Comparison of ENCODE assay signal across 9 mouse cellular contexts in the genomic region with DNA sequence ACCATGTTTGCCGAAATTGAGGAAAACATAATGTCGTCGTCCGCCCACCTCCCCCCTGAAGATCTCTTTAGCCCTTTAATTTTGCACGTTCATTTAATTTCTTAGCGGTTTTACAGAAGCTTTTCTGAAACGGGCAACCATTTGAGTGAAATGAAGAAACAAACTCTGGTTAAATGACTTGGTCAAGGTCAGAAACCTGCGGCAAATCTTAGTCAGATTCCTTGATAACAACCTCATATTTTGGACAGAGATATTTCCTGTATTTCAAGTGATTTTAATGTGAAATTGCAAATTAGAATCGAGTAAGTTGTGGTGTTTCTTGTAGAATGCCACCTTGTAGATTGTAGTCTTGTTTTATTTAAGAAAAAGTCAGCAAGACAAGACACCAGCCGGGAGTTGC. TPM values are rescaled to one million over a fixed set of nuclear protein-coding genes. Genes with fewer than 3 reads are reported as not detected.
DNase-seq lines count a peak whose midpoint lies in the region; ATAC-seq and TF ChIP-seq lines count a peak whose summit lies in the region.
"Had no signal": no experiment of that assay in that cellular context is flagged by ENCODE, and none has a peak within 500 bp of the region (broad histone marks: within the 10 kb centered on the region; RNA-seq: fewer than 3 reads in every experiment).

No protein-coding gene starts in this region.

- peaks cover 11% of the 10 kb centered on the region for H3K27me3 ChIP-seq in lung, embryonic 15.5 days
- H3K27me3 ChIP-seq in limb, embryonic 12.5 days, result peaks cover 10% of the 10 kb centered on the region
- H3K27me3 ChIP-seq in small intestine, adult 2 months (ENCODE audit: control insufficient read depth, insufficient read depth, low read length), result 0 out of 2 replicates have a peak, but pooled peaks cover 7% of the 10 kb centered on the region

- H3K4me1 ChIP-seq in lung, embryonic 15.5 days, result peaks cover 14% of the 10 kb centered on the region
- peaks cover 5% of the 10 kb centered on the region for H3K4me1 ChIP-seq in embryonic fibroblast, embryonic 13.5 days (ENCODE audit: control insufficient read depth, insufficient read depth, low read length)
- H3K4me1 ChIP-seq in limb, embryonic 12.5 days (replicated peaks), result peaks cover 8% of the 10 kb centered on the region
- no peaks in the 10 kb centered on the region for H3K4me1 ChIP-seq in small intestine, adult 2 months (ENCODE audit: control insufficient read depth, insufficient read depth, insufficient read length, low read length)

- H3K4me2 ChIP-seq in lung, embryonic 15.5 days, result peak overlapping the region; percentile 66
- H3K4me2 ChIP-seq in limb, embryonic 12.5 days, result peak overlapping the region; percentile 75

- TF ChIP-seq POLR2A in embryonic fibroblast, embryonic 13.5 days (IDR thresholded peaks at IDR 0.05; ENCODE audit: low read depth, low read length), result no peak
- TF ChIP-seq POLR2A in small intestine, adult 2 months (IDR thresholded peaks at IDR 0.05; ENCODE audit: low read depth, low read length), result no peak

- WGBS in lung, embryonic 15.5 days, result 27% methylated on average over 10 of the region's 10 CpGs
- 36% methylated on average over 10 of the region's 10 CpGs for WGBS in limb, embryonic 12.5 days
- WGBS in small intestine, adult 2 months, result 15% methylated on average over 10 of the region's 10 CpGs

- no peak for ATAC-seq in lung, embryonic 15.5 days (ENCODE audit: borderline replicate concordance, extremely low read depth, low FRiP score, low TSS enrichment)
- ATAC-seq in limb, embryonic 12.5 days (ENCODE audit: insufficient number of reproducible peaks, insufficient read depth, low FRiP score, low TSS enrichment, low read depth), result no peak
- ATAC-seq in activated CD4-positive, CD25-positive, alpha-beta regulatory T cell, adult 4 months, result no peak

- H3K9ac ChIP-seq in lung, embryonic 15.5 days, result peak overlapping the region; percentile 92
- peak overlapping the region; percentile 94 for H3K9ac ChIP-seq in limb, embryonic 12.5 days (replicated peaks)

- no peak for TF ChIP-seq CTCF in embryonic fibroblast, embryonic 13.5 days (IDR thresholded peaks at IDR 0.05; ENCODE audit: borderline replicate concordance, insufficient read depth, low read length)
- no peak for TF ChIP-seq CTCF in small intestine, adult 2 months (IDR thresholded peaks at IDR 0.05; ENCODE audit: extremely low read depth, insufficient read length, insufficient replicate concordance, low read depth, low read length)

- no peak overlapping the region for H3K27ac ChIP-seq in lung, embryonic 15.5 days
- H3K27ac ChIP-seq in embryonic fibroblast, embryonic 13.5 days (ENCODE audit: insufficient read depth, low read length), result 0 out of 2 replicates have a peak overlapping the region, but pooled peaks have one; percentile 37
- no peak overlapping the region for H3K27ac ChIP-seq in limb, embryonic 12.5 days
- no peak overlapping the region for H3K27ac ChIP-seq in small intestine, adult 2 months (ENCODE audit: insufficient read depth, low read depth, low read length)

- no peak for DNase-seq in lung, postnatal 25 days (ENCODE audit: low spot score)
- no peak for DNase-seq in cerebellum, postnatal 36 days
- no peak for DNase-seq in gastrocnemius, postnatal 10 days
- DNase-seq: kidney, adult 9 months had no signal

- H3K36me3 ChIP-seq in lung, embryonic 15.5 days, result peaks cover 31% of the 10 kb centered on the region
- peaks cover 37% of the 10 kb centered on the region for H3K36me3 ChIP-seq in limb, embryonic 12.5 days
- peaks cover 8% of the 10 kb centered on the region for H3K36me3 ChIP-seq in small intestine, adult 2 months (ENCODE audit: control insufficient read depth, insufficient read depth, low read length)

- H3K9me3 ChIP-seq in lung, embryonic 15.5 days, result no peaks in the 10 kb centered on the region
- H3K9me3 ChIP-seq in limb, embryonic 12.5 days, result no peaks in the 10 kb centered on the region

- H3K4me3 ChIP-seq in lung, embryonic 15.5 days, result peak overlapping the region; percentile 88
- H3K4me3 ChIP-seq in embryonic fibroblast, embryonic 13.5 days (ENCODE audit: insufficient read depth, low read length), result peak overlapping the region; percentile 97
- peak overlapping the region; percentile 90 for H3K4me3 ChIP-seq in limb, embryonic 12.5 days (replicated peaks)
- peak overlapping the region; percentile 68; the same call in 1 of the 2 replicates for H3K4me3 ChIP-seq in small intestine, adult 2 months (ENCODE audit: low read depth, low read length)

RNA-seq across cellular contexts. Expression of a gene that starts 5.0 kb away (rescaled TPM):
- 101 and 119 TPM in 2 replicates for polyA plus RNA-seq in lung, embryonic 15.5 days (2015; fragmentation: Nextera tagmentation; extraction: Ambion mirVana)
- polyA plus RNA-seq in embryonic fibroblast, embryonic 13.5 days (2011; ENCODE audit: insufficient read length, low read depth, missing spikeins), result 127 and 143 TPM in 2 replicates
- 105 and 126 TPM in 2 replicates for polyA plus RNA-seq in limb, embryonic 12.5 days (2016; fragmentation: Nextera tagmentation; extraction: Ambion mirVana)
- polyA plus RNA-seq in small intestine, adult 2 months (2012; rRNA removed), result 20.5 and 29.2 TPM in 2 replicates
- 10 to 100 TPM; 33.5 to 37.3 TPM for polyA plus RNA-seq in activated CD4-positive, CD25-positive, alpha-beta regulatory T cell, adult 4 months (2017; shearing (Covaris generic))
- 10 to 100 TPM; 22.9 to 35.5 TPM for total RNA-seq in gastrocnemius, postnatal 10 days (2021)

RNA-seq across cellular contexts. Expression of a gene that starts 13.5 kb away (rescaled TPM):
- 53.6 and 56.5 TPM in 2 replicates for polyA plus RNA-seq in lung, embryonic 15.5 days (2015; fragmentation: Nextera tagmentation; extraction: Ambion mirVana)
- 64.5 and 67.0 TPM in 2 replicates for polyA plus RNA-seq in embryonic fibroblast, embryonic 13.5 days (2011; ENCODE audit: insufficient read length, low read depth, missing spikeins)
- 81.1 and 86.5 TPM in 2 replicates for polyA plus RNA-seq in limb, embryonic 12.5 days (2016; fragmentation: Nextera tagmentation; extraction: Ambion mirVana)
- 2.7 and 6.5 TPM in 2 replicates for polyA plus RNA-seq in small intestine, adult 2 months (2012; rRNA removed)
- 10 to 100 TPM; 32.4 to 38.7 TPM for polyA plus RNA-seq in activated CD4-positive, CD25-positive, alpha-beta regulatory T cell, adult 4 months (2017; shearing (Covaris generic))
- total RNA-seq in gastrocnemius, postnatal 10 days (2021), result 10 to 100 TPM in 1 of 2 experiments, 1 to 10 TPM in 1; 9.3 to 12.1 TPM

RNA-seq across cellular contexts. Expression of a gene that starts 41.1 kb away (rescaled TPM):
- 23.4 and 23.5 TPM in 2 replicates for polyA plus RNA-seq in lung, embryonic 15.5 days (2015; fragmentation: Nextera tagmentation; extraction: Ambion mirVana)
- polyA plus RNA-seq in embryonic fibroblast, embryonic 13.5 days (2011; ENCODE audit: insufficient read length, low read depth, missing spikeins), result 29.0 and 38.0 TPM in 2 replicates
- polyA plus RNA-seq in limb, embryonic 12.5 days (2016; fragmentation: Nextera tagmentation; extraction: Ambion mirVana), result 27.4 and 30.8 TPM in 2 replicates
- 14.0 and 24.4 TPM in 2 replicates for polyA plus RNA-seq in small intestine, adult 2 months (2012; rRNA removed)
- polyA plus RNA-seq in activated CD4-positive, CD25-positive, alpha-beta regulatory T cell, adult 4 months (2017; shearing (Covaris generic)), result 10 to 100 TPM; 11.4 to 15.4 TPM
- total RNA-seq in gastrocnemius, postnatal 10 days (2021), result 10 to 100 TPM; 34.8 to 41.2 TPM
